In genomic region chr4:128233458-128233857, GRCm38 (mm10) we compare ENCODE assay signal across 30 mouse cellular contexts. TPM values are rescaled to one million over a fixed set of nuclear protein-coding genes. Genes with fewer than 3 reads are reported as not detected.
DNase-seq lines count a peak whose midpoint lies in the region; ATAC-seq and TF ChIP-seq lines count a peak whose summit lies in the region.
"Had no signal": no experiment of that assay in that cellular context is flagged by ENCODE, and none has a peak within 500 bp of the region (broad histone marks: within the 10 kb centered on the region; RNA-seq: fewer than 3 reads in every experiment).

No protein-coding gene starts in this region.

- H3K9ac ChIP-seq in embryonic facial prominence, embryonic 14.5 days (ENCODE audit: low read depth, low read length): no peak overlapping the region
- H3K9ac ChIP-seq: forebrain, embryonic 12.5 days; heart, embryonic 13.5 days; hindbrain, embryonic 15.5 days; kidney, embryonic 15.5 days; limb, embryonic 12.5 days; liver, embryonic 15.5 days; neural tube, embryonic 15.5 days had no signal

- no peaks in the 10 kb centered on the region for H3K4me1 ChIP-seq in embryonic facial prominence, embryonic 14.5 days (ENCODE audit: control insufficient read depth, insufficient read depth, low read length)
- peaks cover 4% of the 10 kb centered on the region for H3K4me1 ChIP-seq in embryonic facial prominence, embryonic 10.5 days
- H3K4me1 ChIP-seq: heart, embryonic 13.5 days; liver, embryonic 15.5 days; megakaryocyte, embryonic 14.5 days had no signal

- no peak overlapping the region for H3K27ac ChIP-seq in embryonic facial prominence, embryonic 14.5 days (replicated peaks; ENCODE audit: low read depth, low read length)
- H3K27ac ChIP-seq in embryonic facial prominence, embryonic 10.5 days (replicated peaks): no peak overlapping the region
- peak overlapping the region; percentile 32 for H3K27ac ChIP-seq in left cerebral cortex, adult 2 months
- H3K27ac ChIP-seq: forebrain, embryonic 12.5 days; heart, embryonic 13.5 days; hindbrain, embryonic 15.5 days; kidney, embryonic 15.5 days; limb, embryonic 12.5 days; liver, embryonic 15.5 days; neural tube, embryonic 15.5 days had no signal

- no peaks in the 10 kb centered on the region for H3K27me3 ChIP-seq in embryonic facial prominence, embryonic 14.5 days (replicated peaks; ENCODE audit: control insufficient read depth, insufficient read depth, low read length)
- H3K27me3 ChIP-seq in embryonic facial prominence, embryonic 10.5 days (replicated peaks; ENCODE audit: low read depth, poor library complexity, severe bottlenecking): no peaks in the 10 kb centered on the region
- H3K27me3 ChIP-seq: forebrain, embryonic 12.5 days; heart, embryonic 13.5 days; hindbrain, embryonic 15.5 days; kidney, embryonic 15.5 days; limb, embryonic 12.5 days; liver, embryonic 15.5 days; megakaryocyte, embryonic 14.5 days; neural tube, embryonic 15.5 days had no signal

- H3K4me3 ChIP-seq in embryonic facial prominence, embryonic 14.5 days (ENCODE audit: low read depth, low read length): no peak overlapping the region
- no peak overlapping the region for H3K4me3 ChIP-seq in embryonic facial prominence, embryonic 10.5 days
- H3K4me3 ChIP-seq in left cerebral cortex, adult 2 months: no peak overlapping the region
- H3K4me3 ChIP-seq: forebrain, embryonic 12.5 days; heart, embryonic 13.5 days; hindbrain, embryonic 15.5 days; kidney, embryonic 15.5 days; limb, embryonic 12.5 days; liver, embryonic 15.5 days; neural tube, embryonic 15.5 days had no signal

- TF ChIP-seq POLR2A in brain, embryonic 14.5 days (IDR thresholded peaks at IDR 0.05; ENCODE audit: borderline replicate concordance, extremely low read depth, insufficient read depth, insufficient read length, poor library complexity, severe bottlenecking): no peak

- DNase-seq in embryonic facial prominence, embryonic 14.5 days (ENCODE audit: low spot score): peak; percentile 23
- no peak for DNase-seq in embryonic facial prominence, embryonic 10.5 days (ENCODE audit: low spot score)
- peak; percentile 28 to 29 for DNase-seq in left cerebral cortex, adult 2 months (ENCODE audit: extremely low spot score in 1 of 2, low spot score in 2 of 2)
- DNase-seq in left cerebral cortex, adult 11 months (ENCODE audit: low spot score): no peak
- DNase-seq in brain, embryonic 14.5 days (ENCODE audit: low read depth): peak; percentile 61
- DNase-seq in right cerebral cortex, postnatal 10 days (ENCODE audit: low spot score in 2 of 2): peak; percentile 43 to 64
- DNase-seq in thymus, postnatal 0 days (ENCODE audit: low spot score): no peak
- DNase-seq in kidney, postnatal 4 days: no peak
- DNase-seq: adrenal gland, postnatal 14 days; cerebellum, adult 18-20 months; cerebellum, postnatal 25 days; heart, adult 11 months; lung, postnatal 14 days; midbrain, embryonic 14.5 days; thymus, postnatal 36 days had no signal

- intact Hi-C loops in left cerebral cortex, adult 2 months (cut with DNase I): loop anchor here (10.0 kb wide), 1 partner anchor 149 kb away; no protein-coding TSS in a partner anchor

- no peak for ATAC-seq in embryonic facial prominence, embryonic 14.5 days (ENCODE audit: low read depth)
- ATAC-seq: activated CD4-positive, CD25-positive, alpha-beta regulatory T cell, adult 4 months; intestine, postnatal 0 days had no signal

- no peaks in the 10 kb centered on the region for H3K9me3 ChIP-seq in embryonic facial prominence, embryonic 14.5 days (ENCODE audit: control insufficient read depth, low read length)
- H3K9me3 ChIP-seq in embryonic facial prominence, embryonic 10.5 days: no peaks in the 10 kb centered on the region
- H3K9me3 ChIP-seq: forebrain, embryonic 12.5 days; heart, embryonic 13.5 days; hindbrain, embryonic 15.5 days; kidney, embryonic 15.5 days; limb, embryonic 12.5 days; liver, embryonic 15.5 days; neural tube, embryonic 15.5 days had no signal

- no peaks in the 10 kb centered on the region for H3K36me3 ChIP-seq in embryonic facial prominence, embryonic 14.5 days (ENCODE audit: control insufficient read depth, insufficient read depth, low read length)
- H3K36me3 ChIP-seq in embryonic facial prominence, embryonic 10.5 days (replicated peaks): no peaks in the 10 kb centered on the region
- H3K36me3 ChIP-seq: forebrain, embryonic 12.5 days; heart, embryonic 13.5 days; hindbrain, embryonic 15.5 days; kidney, embryonic 15.5 days; limb, embryonic 12.5 days; liver, embryonic 15.5 days; neural tube, embryonic 15.5 days had no signal

- no peak for TF ChIP-seq CTCF in left cerebral cortex, adult 2 months (IDR thresholded peaks at IDR 0.05)
- TF ChIP-seq CTCF in brain, embryonic 14.5 days (IDR thresholded peaks at IDR 0.05; ENCODE audit: borderline replicate concordance, extremely low read depth, insufficient read depth, insufficient read length): no peak

- H3K4me2 ChIP-seq in embryonic facial prominence, embryonic 14.5 days (ENCODE audit: low read depth, low read length): no peak overlapping the region
- H3K4me2 ChIP-seq: forebrain, embryonic 12.5 days; heart, embryonic 13.5 days; hindbrain, embryonic 15.5 days; kidney, embryonic 15.5 days; limb, embryonic 12.5 days; liver, embryonic 15.5 days; neural tube, embryonic 15.5 days had no signal

- 69% methylated on average over 13 of the region's 13 CpGs for WGBS in embryonic facial prominence, embryonic 14.5 days
- 90% methylated on average over 13 of the region's 13 CpGs for whole genome bisulfite sequencing in embryonic facial prominence, embryonic 10.5 days

RNA-seq across cellular contexts. Expression of gene Hmgb4, which starts 27.3 kb away (rescaled TPM):
- not detected in 2 replicates for polyA plus RNA-seq in embryonic facial prominence, embryonic 14.5 days (2014; fragmentation: Nextera tagmentation; extraction: Ambion mirVana)
- polyA plus RNA-seq in embryonic facial prominence, embryonic 10.5 days (2016; fragmentation: Nextera tagmentation; extraction: Ambion mirVana): not detected in 2 replicates
- total RNA-seq in left cerebral cortex, adult 2 months (2021): under 1 TPM in 1 of 2 experiments, not detected in 1; 0.50 TPM
- not detected in 2 replicates for polyA plus RNA-seq in brain, embryonic 14.5 days (2012; rRNA removed)
- not detected in 2 replicates for polyA plus RNA-seq in thymus, postnatal 0 days (2015; fragmentation: Nextera tagmentation; extraction: Ambion mirVana)
- total RNA-seq: adrenal gland, postnatal 14 days; ES-E14; gastrocnemius, adult 8-10 months; heart, postnatal 25 days; layer of hippocampus, postnatal 10 days had no signal
- polyA plus RNA-seq: activated CD4-positive, CD25-positive, alpha-beta regulatory T cell, adult 4 months; forebrain, embryonic 12.5 days; heart, embryonic 13.5 days; hindbrain, embryonic 15.5 days; intestine, postnatal 0 days; kidney, embryonic 15.5 days; large intestine, adult 2 months; limb, embryonic 12.5 days; liver, embryonic 15.5 days; midbrain, embryonic 14.5 days; neural tube, embryonic 15.5 days had no signal

Comparison
In these comparisons a context has a peak if more than half of its experiments do, and no peak if none do; other contexts are left out.
1. DNase-seq: peak in embryonic facial prominence, embryonic 14.5 days (single experiment), left cerebral cortex, adult 2 months (2 of 2), brain, embryonic 14.5 days (single experiment) and right cerebral cortex, postnatal 10 days (2 of 2); none in embryonic facial prominence, embryonic 10.5 days (single experiment), left cerebral cortex, adult 11 months (single experiment), thymus, postnatal 0 days (single experiment) and kidney, postnatal 4 days (0 of 2).